Mouse (Mus musculus) liver, embryonic 14.5 days (tissue): ENCODE data around the gene Gzmm.

Experiments
- CTCF ChIP-seq: IDR thresholded peaks from 2 replicates; pipeline ENCODE4 v1.5.1; 2016; ENCODE audit warnings: antibody characterized with exemption, low read depth, control low read depth
- EP300 ChIP-seq: IDR thresholded peaks from 2 replicates; pipeline ENCODE4 v1.6.1; 2016; ENCODE audit warnings: antibody characterized with exemption, low read depth

GRCm38 (mm10) chr10:79695231-79696128 lies 6.7 kb downstream of the Gzmm start:
- TF ChIP-seq CTCF (peak; percentile 99), EP300 (no peak)
